Mouse (Mus musculus): ENCODE measurements around the gene Uba2.

- TF ChIP-seq CTCF (IDR thresholded peaks at IDR 0.05; ENCODE audit: borderline replicate concordance, extremely low read depth, insufficient read depth, insufficient read length), result no peak
- TF ChIP-seq POLR2A (IDR thresholded peaks at IDR 0.05; ENCODE audit: borderline replicate concordance, extremely low read depth, insufficient read depth, insufficient read length, poor library complexity, severe bottlenecking), result no peak
These were observed 11.4 kb downstream of the Uba2 start for GRCm38 (mm10) chr7:34157994-34158393.

All from brain, embryonic 14.5 days (tissue).